In genomic region chr2:139784465-139784864, GRCm38 (mm10) we compare ENCODE assay signal across 24 mouse cellular contexts.
A peak's percentile ranks its signal among the peaks of the same experiment; 100 is the strongest.
DNase-seq lines count a peak whose midpoint lies in the region; ATAC-seq and TF ChIP-seq lines count a peak whose summit lies in the region.
"Had no signal": no experiment of that assay in that cellular context is flagged by ENCODE, and none has a peak within 500 bp of the region (broad histone marks: within the 10 kb centered on the region; RNA-seq: fewer than 3 reads in every experiment).

No protein-coding gene starts in this region.

- TF ChIP-seq CTCF in lung, postnatal 0 days (IDR thresholded peaks at IDR 0.05), result no peak
- no peak for TF ChIP-seq CTCF in lung, adult 2 months (IDR thresholded peaks at IDR 0.05; ENCODE audit: insufficient read depth, low read length)

- H3K4me1 ChIP-seq in lung, postnatal 0 days (ENCODE audit: insufficient read depth, low read depth, low read length), result no peaks in the 10 kb centered on the region
- H3K4me1 ChIP-seq in lung, adult 2 months (ENCODE audit: control insufficient read depth, insufficient read depth, low read length), result no peaks in the 10 kb centered on the region
- H3K4me1 ChIP-seq: embryonic facial prominence, embryonic 15.5 days; forebrain, embryonic 10.5 days; forebrain, embryonic 15.5 days; heart, embryonic 15.5 days; hindbrain, embryonic 13.5 days had no signal

- no peaks in the 10 kb centered on the region for H3K9me3 ChIP-seq in lung, postnatal 0 days (ENCODE audit: low read length)
- H3K9me3 ChIP-seq: embryonic facial prominence, embryonic 15.5 days; forebrain, embryonic 10.5 days; forebrain, embryonic 15.5 days; heart, embryonic 15.5 days; hindbrain, embryonic 13.5 days had no signal

- H3K9ac ChIP-seq in lung, postnatal 0 days (replicated peaks; ENCODE audit: low read depth), result no peak overlapping the region
- H3K9ac ChIP-seq: embryonic facial prominence, embryonic 15.5 days; forebrain, embryonic 15.5 days; heart, embryonic 15.5 days; hindbrain, embryonic 13.5 days had no signal

- no peak overlapping the region for H3K4me2 ChIP-seq in lung, postnatal 0 days (replicated peaks; ENCODE audit: low read depth, low read length)
- H3K4me2 ChIP-seq: embryonic facial prominence, embryonic 15.5 days; forebrain, embryonic 15.5 days; heart, embryonic 11.5 days; heart, embryonic 15.5 days; hindbrain, embryonic 13.5 days had no signal

- peak; percentile 73 for ATAC-seq in lung, postnatal 0 days
- ATAC-seq: forebrain, embryonic 15.5 days; hindbrain, postnatal 0 days had no signal

- H3K36me3 ChIP-seq in lung, postnatal 0 days (ENCODE audit: insufficient read depth, low read length), result no peaks in the 10 kb centered on the region
- H3K36me3 ChIP-seq: embryonic facial prominence, embryonic 15.5 days; forebrain, embryonic 10.5 days; forebrain, embryonic 15.5 days; heart, embryonic 15.5 days; hindbrain, embryonic 13.5 days had no signal

- no peak for TF ChIP-seq POLR2A in lung, adult 2 months (IDR thresholded peaks at IDR 0.05; ENCODE audit: borderline replicate concordance, extremely low read depth, low read depth, low read length)

- no peaks in the 10 kb centered on the region for H3K27me3 ChIP-seq in lung, postnatal 0 days (replicated peaks; ENCODE audit: insufficient read depth, low read length)
- H3K27me3 ChIP-seq: CH12.LX; embryonic facial prominence, embryonic 15.5 days; forebrain, embryonic 15.5 days; heart, embryonic 15.5 days; hindbrain, embryonic 13.5 days had no signal

- no peak overlapping the region for H3K4me3 ChIP-seq in lung, postnatal 0 days (ENCODE audit: low read depth, low read length)
- no peak overlapping the region for H3K4me3 ChIP-seq in lung, adult 2 months (replicated peaks; ENCODE audit: extremely low read depth, low read depth, low read length)
- H3K4me3 ChIP-seq: embryonic facial prominence, embryonic 15.5 days; erythroblast, embryonic 14.5 days; forebrain, embryonic 10.5 days; forebrain, embryonic 15.5 days; gastrocnemius, adult 2 months; heart, embryonic 15.5 days; hindbrain, embryonic 13.5 days had no signal

- peak overlapping the region; percentile 22; the same call in 1 of the 2 replicates for H3K27ac ChIP-seq in lung, postnatal 0 days (ENCODE audit: low read length)
- H3K27ac ChIP-seq: embryonic facial prominence, embryonic 15.5 days; forebrain, embryonic 10.5 days; forebrain, embryonic 15.5 days; gastrocnemius, adult 2 months; heart, embryonic 15.5 days; hindbrain, embryonic 13.5 days; hindbrain, postnatal 0 days had no signal

- peak; percentile 43 for DNase-seq in heart, adult 11 months
- no peak for DNase-seq in heart, adult 8-10 months (ENCODE audit: low spot score)
- peak; percentile 73 for DNase-seq in lung, postnatal 0 days (ENCODE audit: low spot score)
- no peak for DNase-seq in lung, adult 2 months
- DNase-seq in brain, adult 2 months (ENCODE audit: low read depth, low spot score), result peak; percentile 27
- DNase-seq in adrenal gland, postnatal 36 days, result no peak
- DNase-seq: adrenal gland, adult 2 months; adrenal gland, postnatal 25 days; cerebellum, adult 11 months; cerebellum, adult 8-10 months; cerebellum, postnatal 14 days; embryo, embryonic 11 days; gastrocnemius, adult 2 months; gastrocnemius, postnatal 25 days; heart, postnatal 14 days had no signal

- TF ChIP-seq EP300 in lung, postnatal 0 days (IDR thresholded peaks at IDR 0.05), result no peak; the same call in 1 of the 2 replicates

- WGBS in lung, postnatal 0 days, result 19% methylated on average over 1 of the region's 1 CpGs
- 47% methylated on average over 1 of the region's 1 CpGs for WGBS in lung, adult 2 months

Comparison
In these comparisons a context has a peak if more than half of its experiments do, and no peak if none do; other contexts are left out.
1. DNase-seq: peak in heart, adult 11 months (single experiment), lung, postnatal 0 days (single experiment) and brain, adult 2 months (single experiment); none in heart, adult 8-10 months (single experiment), lung, adult 2 months (single experiment) and adrenal gland, postnatal 36 days (0 of 2).